Mouse (Mus musculus) embryo, embryonic 9.5 days (tissue): ENCODE results near the gene Spdya.
"Not testable (repeated sequence)": the region's sequence is repeated elsewhere in the genome, so short reads cannot be mapped to it uniquely, and the experiment has no call there.

Experiments used
- DNase-seq: peaks from one replicate; pipeline ENCODE4 v3.0.0-alpha.2; 2017; ENCODE audit errors: extremely low spot score

Gene Spdya

DNA sequence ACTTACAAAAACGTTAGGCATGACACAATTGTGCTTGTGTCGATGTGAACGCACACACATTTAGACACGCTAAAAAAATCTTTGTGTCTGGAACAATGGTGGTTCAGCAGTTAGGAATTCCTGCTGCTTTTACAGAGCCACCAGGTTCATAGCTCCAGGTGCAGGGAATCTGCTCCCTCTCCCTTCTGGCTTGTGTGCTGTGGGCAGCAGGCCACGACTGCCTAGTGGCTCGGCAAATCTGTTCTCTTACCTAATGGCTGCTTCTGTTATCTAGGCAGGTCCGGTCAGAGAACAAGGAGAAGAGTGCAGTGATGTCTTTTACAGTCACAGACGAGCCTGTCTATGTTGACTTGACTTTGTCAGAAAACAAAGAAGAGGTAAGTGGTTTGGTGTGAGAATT, 81.5 kb downstream of the Spdya start:
- no peak for DNase-seq

DNA sequence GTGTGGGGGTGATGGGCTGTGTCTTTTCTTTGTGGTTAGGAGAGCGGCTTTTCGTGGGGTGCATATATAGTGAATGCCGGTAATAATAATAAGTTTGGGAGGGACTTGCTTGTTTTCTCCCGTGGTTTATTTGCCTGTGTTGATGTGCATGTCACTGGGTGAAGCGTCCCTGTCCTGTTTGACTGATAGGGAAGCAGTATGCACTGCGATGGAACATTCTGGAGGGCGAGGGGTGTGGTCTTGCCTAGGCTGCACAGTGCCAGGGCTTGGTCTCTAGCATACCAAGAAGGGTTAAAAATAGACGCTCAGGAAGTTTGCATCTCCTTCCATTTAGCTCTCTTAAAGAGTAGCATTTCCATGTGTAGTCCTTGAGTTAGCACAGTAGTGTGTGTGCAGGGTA, 84.9 kb downstream of the Spdya start:
- no peak for DNase-seq

DNA sequence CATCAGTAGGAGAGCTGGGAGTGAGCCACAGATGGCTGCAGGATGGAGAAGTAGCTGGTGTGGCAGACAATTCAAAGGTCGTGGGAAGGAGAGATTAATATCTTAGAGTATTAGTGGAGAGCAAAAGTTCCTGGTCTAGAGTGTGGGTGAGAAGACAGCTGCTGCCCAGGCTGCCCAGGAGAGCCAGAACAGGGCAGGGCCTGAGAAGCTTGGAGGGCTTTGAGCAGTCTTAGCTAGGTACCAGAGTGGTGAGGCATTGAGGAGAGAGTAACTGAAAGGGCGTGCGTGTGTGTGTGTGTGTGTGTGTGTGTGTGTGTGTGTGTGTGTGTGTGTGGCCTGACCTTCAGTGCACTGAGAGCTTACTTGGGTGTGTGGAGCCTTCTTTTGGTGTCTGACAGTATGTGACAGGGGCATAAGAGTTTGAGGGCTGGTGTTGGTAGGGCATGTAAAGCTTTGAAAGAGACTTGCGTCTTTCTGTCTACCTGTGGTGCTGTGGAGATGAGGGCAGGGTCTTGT, 85.9 kb downstream of the Spdya start:
- no peak for DNase-seq

DNA sequence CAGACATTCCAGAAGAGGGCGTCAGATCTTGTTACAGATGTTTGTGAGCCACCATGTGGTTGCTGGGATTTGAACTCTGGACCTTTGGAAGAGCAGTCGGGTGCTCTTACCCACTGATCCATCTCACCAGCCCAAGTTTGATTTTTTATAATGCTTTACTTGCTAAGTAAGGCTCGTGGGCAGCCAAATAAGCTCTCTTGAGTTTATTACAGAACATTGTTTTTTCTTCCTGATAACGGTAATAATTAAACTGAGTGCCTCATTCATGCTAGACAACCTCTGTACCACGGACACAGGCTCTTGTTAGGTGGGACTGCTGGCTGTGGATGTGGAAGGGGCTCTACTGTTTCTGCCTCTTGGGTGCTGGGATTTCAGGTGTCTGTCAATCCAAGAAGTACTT, 87.2 kb downstream of the Spdya start:
- DNase-seq = not testable (repeated sequence)
